Mouse (Mus musculus): ENCODE data around the gene Samd7. TPM values are rescaled to one million over a fixed set of nuclear protein-coding genes. Genes with fewer than 3 reads are reported as not detected.

Samd7 gene
- total RNA-seq, 2 experiments from 2014 or later, result not detected

GRCm38 (mm10) chr3:30764877-30765276 lies 18.8 kb downstream of the Samd7 start:
- DNase-seq (ENCODE audit: low spot score in 2 of 2), result no peak

GRCm38 (mm10) chr3:30765311-30766027 lies 19.4 kb downstream of the Samd7 start:
- DNase-seq (ENCODE audit: low spot score in 2 of 2), result no peak

- DNase-seq (ENCODE audit: low spot score in 2 of 2), result no peak
Measured at GRCm38 (mm10) chr3:30766177-30766576, 20.1 kb downstream of the Samd7 start.

GRCm38 (mm10) chr3:30767271-30767670 lies 21.2 kb downstream of the Samd7 start:
- DNase-seq (ENCODE audit: low spot score in 2 of 2), result peak in 1 of 2 experiments; percentile 15

- DNase-seq (ENCODE audit: low spot score in 2 of 2), result no peak
Measured at GRCm38 (mm10) chr3:30769755-30770515, 23.8 kb downstream of the Samd7 start.

GRCm38 (mm10) chr3:30771560-30771959 lies 25.5 kb downstream of the Samd7 start:
- DNase-seq (ENCODE audit: low spot score in 2 of 2), result no peak

- DNase-seq (ENCODE audit: low spot score in 2 of 2), result no peak
Measured at GRCm38 (mm10) chr3:30772631-30773030, 26.5 kb downstream of the Samd7 start.

GRCm38 (mm10) chr3:30774677-30775076 lies 28.6 kb downstream of the Samd7 start:
- DNase-seq (ENCODE audit: low spot score in 2 of 2), result peak; percentile 4 to 13

- no peak for DNase-seq (ENCODE audit: low spot score in 2 of 2)
Measured at GRCm38 (mm10) chr3:30777984-30778383, 31.9 kb downstream of the Samd7 start.

GRCm38 (mm10) chr3:30788531-30788930 lies 42.4 kb downstream of the Samd7 start:
- no peak for DNase-seq (ENCODE audit: low spot score in 2 of 2)

- DNase-seq (ENCODE audit: low spot score in 2 of 2), result peak; percentile 95
Measured at GRCm38 (mm10) chr3:30792737-30793402, 46.8 kb downstream of the Samd7 start, which contains the start of gene Sec62. Sec62 (plus strand) TSS chr3:30792875.

- peak; percentile 16 to 18 for DNase-seq (ENCODE audit: low spot score in 2 of 2)
Measured at GRCm38 (mm10) chr3:30793403-30794221, 47.5 kb downstream of the Samd7 start.

GRCm38 (mm10) chr3:30802171-30802570 lies 56.1 kb downstream of the Samd7 start:
- no peak for DNase-seq (ENCODE audit: low spot score in 2 of 2)

GRCm38 (mm10) chr3:30812881-30813280 lies 66.8 kb downstream of the Samd7 start:
- DNase-seq (ENCODE audit: low spot score in 2 of 2), result no peak

Other genes starting within 250 kb of the Samd7 start
- 1 to 10 TPM; 3.5 to 4.2 TPM for gene Mecom, start 198.3 kb upstream of the Samd7 start, total RNA-seq (2021)
- gene Actrt3, start 146.4 kb upstream of the Samd7 start, total RNA-seq (2021), result 1 to 10 TPM; 1.1 to 1.2 TPM
- 10 to 100 TPM; 19.0 to 21.3 TPM for gene Mynn, start 144.2 kb upstream of the Samd7 start, total RNA-seq (2021)
- not detected for gene Lrriq4, start 101.8 kb upstream of the Samd7 start, total RNA-seq (2021)
- not detected for gene Lrrc34, start 98.4 kb upstream of the Samd7 start, total RNA-seq (2021)
- gene Lrrc31, start 46.5 kb upstream of the Samd7 start, total RNA-seq (2021), result not detected
- gene Sec62, start 46.6 kb downstream of the Samd7 start, total RNA-seq (2021), result 100 to 1,000 TPM; 106 to 110 TPM
- gene Gpr160, start 109.7 kb downstream of the Samd7 start, total RNA-seq (2021), result under 1 TPM; 0.75 to 0.88 TPM
- gene Phc3, start 223.1 kb downstream of the Samd7 start, total RNA-seq (2021), result 10 to 100 TPM; 36.5 to 37.4 TPM
- 10 to 100 TPM; 64.8 to 66.3 TPM for gene Prkci, start 249.5 kb downstream of the Samd7 start, total RNA-seq (2021)